Mouse (Mus musculus) cerebral cortex, adult 2 months (tissue): Measurements from ENCODE around the gene Apbb2.

ENCODE experiments used
- WGBS: fragments of 180-500 bp; shearing (Covaris S2); methylation state at CpG from one replicate; pipeline ENCODE4 v1.1.7; 2018; 5-methylcytosine and 5-hydroxymethylcytosine counted together

The Apbb2 gene

DNA sequence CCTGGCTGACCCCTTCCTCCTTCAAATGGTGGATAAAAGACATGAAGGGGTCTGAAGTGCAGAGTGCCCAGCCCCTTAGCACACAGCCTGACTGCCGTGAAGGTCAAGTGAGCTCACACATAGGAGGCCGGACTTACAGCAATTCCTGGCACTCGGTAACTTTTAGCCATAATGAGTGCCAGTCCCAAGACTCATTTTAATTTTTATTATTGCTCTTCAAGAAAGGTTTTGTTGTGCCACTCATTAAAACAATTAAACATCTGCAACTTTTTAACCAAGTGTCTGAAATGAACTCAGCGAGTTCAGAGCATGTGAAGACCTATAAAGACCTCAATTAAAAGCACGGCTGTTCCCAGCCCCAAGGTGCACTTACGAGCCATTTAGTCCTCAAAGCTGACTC is 239.6 kb downstream of the Apbb2 start:
- WGBS, result 92% methylated on average over 6 of the region's 6 CpGs

DNA sequence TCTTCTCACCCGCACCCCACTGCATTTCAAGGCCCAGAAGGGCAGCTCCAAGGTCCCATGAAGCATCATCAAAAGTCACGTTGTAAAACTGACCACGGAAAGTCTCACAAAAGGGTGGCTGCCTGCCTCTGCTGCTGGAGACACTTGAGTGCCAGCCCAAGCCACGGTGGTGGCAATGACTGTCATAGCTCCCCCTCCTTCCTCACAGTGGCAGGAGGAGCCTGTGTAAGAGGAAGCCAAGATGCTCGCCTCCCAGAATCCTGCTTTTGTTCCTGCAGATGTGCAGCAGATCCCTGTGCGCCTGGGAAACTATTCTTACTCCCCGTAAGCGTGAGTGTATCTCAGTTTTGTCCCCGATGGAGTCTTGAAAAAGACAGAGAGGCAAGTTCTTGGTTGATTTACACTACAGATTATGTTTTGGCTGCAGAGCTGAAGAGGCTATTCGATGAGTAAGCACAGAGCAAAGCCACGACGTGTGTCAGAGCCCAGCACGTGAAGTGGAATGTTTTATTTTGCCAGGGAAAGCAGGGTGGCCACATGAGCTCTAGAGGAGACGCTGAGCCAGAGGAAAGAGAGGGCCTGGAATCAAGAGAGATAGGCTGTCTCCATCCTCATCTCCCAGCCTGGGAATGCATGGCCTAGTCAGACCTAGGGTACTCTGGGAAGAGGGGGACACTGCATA is 241.9 kb downstream of the Apbb2 start:
- WGBS, result 44% methylated on average over 14 of the region's 14 CpGs

DNA sequence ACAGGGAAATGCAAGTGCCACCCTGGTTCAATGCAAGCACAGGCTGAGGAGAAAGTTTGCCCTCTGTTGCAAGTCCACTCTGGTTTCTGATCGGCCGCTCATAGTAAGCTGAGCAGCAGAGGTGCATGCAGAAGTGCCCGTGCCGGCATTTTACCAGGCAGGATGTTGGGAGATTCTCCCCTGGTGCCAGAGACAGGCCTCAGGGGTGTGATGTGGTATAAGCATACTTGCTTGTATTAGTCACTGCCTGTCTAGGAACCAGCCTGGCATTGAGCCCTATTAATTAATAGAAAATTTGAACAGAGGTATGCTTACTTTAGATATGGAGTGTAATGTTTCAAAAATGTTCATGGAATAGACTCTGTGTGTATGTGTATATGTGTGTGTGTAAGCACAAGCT is 244.2 kb downstream of the Apbb2 start:
- 93% methylated on average over 4 of the region's 4 CpGs for WGBS

DNA sequence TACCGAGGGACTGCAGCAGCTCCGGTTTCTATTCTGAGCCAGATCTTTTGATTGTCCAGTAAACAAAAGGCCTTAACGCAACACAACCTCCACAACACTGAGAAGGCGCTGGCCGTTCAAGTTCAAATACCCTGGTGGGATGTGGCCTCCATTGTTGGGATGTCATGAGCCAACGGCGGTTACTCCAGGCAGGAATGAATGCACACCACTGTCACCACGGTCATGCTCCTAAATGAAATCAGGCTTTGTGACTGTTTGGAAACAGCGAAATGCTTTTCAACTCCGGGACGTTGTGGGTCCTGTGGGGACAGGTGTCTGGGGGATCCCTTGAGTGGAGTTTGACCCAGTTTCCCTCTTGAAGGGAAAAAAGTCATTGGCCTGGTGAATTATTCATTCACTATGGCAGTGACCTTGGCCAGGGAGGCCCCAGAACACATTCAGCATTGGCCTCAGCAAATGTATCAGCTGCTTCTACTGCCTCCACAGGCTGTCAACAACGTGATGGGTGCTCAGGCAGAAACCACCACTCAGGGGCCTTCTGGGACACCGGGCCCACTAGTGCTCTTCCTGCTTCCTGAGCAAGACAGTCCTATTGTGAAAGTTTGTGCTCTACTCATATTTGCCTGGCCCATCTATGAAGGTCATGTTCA is 244.9 kb downstream of the Apbb2 start:
- 73% methylated on average over 13 of the region's 13 CpGs for WGBS

DNA sequence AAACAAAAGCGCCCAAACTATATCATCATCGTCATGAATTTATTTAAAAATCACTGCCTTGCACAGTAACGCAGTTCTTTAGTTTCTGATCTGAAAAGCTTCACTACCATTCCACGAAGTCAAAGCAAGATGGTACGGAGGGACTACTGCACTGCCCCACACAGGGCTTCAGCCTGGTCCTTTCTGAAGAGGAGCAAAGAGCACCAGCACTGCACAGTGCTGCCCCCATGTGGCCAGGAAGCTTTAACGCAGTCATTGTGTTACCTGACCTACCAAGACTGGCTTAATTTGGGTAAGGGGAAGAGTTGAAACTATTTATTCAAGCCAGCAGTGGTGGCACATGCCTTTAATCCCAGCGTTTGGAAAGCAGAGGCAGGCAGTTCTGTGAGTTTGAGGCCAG is 249.6 kb downstream of the Apbb2 start:
- 44% methylated on average over 7 of the region's 7 CpGs for WGBS

DNA sequence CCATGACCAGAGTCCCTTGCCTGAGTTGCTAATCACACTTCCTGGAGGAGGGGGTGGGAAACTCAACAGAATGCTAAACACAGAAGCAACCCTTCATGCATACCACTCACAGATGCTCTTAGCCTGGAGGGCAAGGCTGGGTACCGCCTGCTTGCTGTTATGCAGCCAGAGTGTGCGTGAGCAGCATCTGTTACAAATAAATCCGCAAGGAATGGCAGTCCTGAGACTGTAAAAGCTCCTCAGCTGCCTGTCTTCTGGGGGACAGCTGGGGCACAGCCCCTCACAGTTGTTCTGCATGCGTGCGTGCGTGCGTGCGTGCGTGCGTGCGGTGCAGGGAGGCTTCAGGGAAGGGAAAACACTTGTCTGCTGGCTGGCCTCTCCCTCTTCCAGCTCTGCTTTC is 250.9 kb downstream of the Apbb2 start:
- WGBS, result 84% methylated on average over 11 of the region's 11 CpGs

DNA sequence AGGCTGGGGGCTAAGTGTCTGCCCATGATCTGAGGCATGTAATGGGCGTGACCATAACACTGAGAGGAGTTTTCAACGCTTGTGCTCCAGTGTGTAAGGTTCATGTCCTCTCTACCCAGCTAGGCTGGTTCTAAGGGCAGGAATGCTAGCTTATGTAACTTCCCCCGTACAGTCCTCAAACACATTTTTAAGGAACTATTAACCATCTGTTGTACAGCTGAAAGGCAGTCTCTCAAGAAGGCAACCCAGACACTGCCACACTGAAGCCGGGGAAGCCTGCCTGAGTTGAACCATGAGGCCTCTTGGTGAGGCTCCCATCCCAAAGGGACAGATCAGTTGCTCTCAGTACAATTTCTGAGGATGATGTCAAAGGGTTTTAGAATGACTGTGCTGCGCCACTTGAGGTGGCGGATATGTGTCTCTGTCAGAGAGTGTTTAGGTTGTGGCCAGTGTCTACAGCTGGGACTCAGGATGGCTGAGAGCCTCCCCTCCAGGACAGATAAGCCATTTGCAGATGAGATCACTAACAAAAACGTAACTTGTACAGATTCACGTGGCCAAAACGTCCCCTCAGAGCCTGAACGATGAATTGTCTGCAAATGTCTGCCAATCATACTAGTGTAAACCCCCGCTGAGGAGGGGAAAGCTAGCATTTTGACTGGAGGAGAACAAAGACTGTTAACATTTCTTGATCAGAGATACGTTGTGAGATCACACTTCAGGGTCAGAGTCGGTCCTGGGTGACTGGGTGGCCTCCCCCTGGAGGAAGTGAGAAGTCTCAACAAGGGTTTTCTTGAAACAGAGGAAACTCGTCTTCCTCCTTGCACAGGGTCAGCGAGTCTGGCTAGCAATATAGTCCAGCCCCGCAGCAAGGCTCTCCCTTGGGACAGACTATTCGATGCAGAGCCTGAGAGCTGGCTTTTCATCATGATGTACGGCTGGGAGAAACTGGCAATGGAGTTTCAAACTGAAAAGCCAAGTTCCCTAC is 255.0 kb downstream of the Apbb2 start:
- WGBS, result 70% methylated on average over 18 of the region's 18 CpGs

DNA sequence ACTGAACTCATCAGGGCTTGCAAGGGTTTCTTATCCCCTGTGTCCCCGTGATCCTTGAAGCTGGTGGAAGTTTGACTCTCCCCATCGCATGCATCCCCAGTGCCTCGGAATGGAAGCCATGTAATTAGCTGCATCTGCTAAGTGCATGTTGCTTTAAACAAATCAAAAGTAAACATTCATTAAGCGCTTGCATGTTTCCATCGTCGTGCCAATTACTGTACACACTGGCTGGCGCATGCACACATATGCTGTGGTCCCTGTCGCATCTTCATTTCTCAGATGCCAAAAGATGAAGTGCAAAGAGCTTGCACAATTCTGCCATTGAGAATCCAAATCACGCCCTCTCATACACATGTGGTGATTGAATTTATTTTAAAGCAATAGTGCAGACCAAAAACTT is 257.8 kb downstream of the Apbb2 start:
- WGBS, result 70% methylated on average over 9 of the region's 9 CpGs

DNA sequence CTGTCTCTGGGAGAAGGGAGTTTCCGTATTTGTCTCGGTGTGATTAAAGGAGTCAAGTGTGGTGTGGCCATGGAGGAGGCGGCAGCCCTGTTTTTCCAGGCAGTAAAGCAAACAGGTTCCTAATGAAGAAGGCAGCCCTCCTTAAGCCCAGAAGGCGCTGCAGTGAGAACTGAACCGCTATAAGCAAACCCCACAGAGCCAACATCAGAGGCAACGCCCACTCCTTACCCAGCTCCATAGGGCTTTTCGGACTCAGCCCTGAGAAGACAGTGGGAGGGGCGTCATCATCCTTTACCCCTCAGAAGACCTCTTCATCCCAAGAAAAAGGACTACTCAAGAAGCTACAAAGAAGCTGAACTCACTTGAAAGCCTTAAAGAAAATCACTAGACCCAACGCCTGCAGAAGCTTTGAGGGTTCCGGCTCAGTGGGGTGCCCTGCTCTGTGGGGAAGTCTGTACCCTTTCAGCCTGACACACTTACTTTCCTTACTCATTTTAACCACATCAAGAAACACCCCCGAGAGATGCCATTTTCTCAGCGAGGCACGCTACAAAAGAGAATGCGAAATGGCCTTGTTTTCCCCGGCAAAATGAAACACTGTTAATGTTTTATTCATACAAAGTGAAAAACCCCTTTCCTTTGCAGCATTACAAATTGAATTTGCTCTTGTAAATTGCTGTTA is 258.7 kb downstream of the Apbb2 start:
- 65% methylated on average over 15 of the region's 15 CpGs for WGBS

DNA sequence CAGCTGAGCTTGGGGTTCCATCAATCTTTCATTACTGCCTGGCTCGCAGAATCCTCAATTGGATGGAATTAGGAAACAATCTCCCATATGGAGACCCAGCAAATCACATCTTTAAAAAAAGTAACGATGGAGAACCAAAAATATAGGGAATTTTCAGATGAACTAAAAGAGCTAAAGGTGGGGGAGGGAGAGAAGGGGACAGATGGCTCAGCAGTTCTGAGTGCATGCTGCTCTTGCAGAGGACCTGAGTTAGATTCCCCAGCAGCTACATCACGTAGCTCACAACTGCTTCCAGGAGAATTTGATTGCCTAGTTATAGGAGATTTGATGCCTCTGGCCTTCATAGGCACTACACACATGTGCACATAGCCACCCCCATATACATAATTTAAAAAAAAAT is 263.4 kb downstream of the Apbb2 start:
- WGBS, result 56% methylated on average over 3 of the region's 3 CpGs

DNA sequence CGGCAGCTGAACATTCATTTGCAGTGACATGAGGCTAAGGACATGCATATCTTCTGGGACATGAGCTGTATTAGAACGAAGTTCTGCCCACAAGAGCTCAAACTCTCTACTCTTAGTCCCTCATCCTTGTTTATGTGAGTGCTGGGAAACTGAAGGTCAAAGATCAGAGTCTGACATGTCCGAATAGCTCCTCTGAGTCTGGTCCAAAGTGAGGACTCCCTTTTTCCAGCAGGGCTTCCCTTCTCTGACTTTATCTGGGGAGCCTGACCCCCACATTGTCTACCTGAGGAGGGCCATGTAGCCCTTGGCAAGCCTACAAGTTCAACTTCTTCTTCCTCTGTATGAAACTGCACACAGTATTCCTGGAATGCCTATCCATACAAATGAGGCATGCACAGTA is 264.7 kb downstream of the Apbb2 start:
- 83% methylated on average over 3 of the region's 3 CpGs for WGBS

DNA sequence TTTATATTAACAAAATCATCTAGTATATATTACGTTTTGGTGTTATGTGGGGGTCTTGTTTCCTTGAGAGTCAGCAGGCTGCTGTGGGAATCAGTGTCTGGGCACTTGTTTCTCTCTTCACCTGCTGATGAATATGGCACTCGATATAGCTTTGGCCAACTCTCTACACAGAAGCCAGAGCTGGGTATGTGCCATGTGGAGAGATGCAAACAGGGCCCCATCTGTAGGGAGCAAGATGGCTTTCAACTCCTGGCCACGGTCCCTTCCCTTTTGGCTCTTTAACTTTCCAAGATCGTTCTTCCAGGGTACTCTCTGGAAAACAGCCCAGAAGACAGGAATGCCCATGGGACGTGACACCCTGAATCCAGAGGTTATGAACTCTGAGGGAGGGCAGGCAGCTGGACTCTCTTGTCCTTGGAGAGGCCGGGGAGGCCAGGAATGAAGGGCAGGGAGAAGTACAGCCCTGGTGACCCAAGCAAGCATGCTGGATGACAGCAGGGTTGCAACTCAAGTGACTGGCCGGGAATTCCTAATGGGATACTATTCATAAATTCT is 266.7 kb downstream of the Apbb2 start:
- 72% methylated on average over 7 of the region's 7 CpGs for WGBS

DNA sequence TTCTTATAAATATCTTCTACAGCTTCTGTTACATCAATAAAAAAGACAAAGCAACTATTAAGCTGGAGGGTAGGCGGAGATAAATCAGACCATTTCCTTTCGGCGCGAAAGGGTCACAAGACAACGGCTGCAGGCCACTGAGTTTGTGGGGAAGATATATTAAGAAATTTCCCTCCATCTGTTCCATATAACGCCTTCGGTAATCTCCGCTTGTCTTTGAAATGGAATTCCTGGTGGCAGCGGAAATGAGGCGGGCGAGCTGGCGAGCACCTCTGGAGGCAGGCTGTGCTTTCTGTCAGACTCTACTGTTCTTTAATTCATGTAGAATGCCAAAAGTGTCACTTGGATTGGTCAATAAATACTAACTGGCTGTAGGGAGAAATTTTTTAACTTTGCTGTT is 267.5 kb downstream of the Apbb2 start:
- 68% methylated on average over 12 of the region's 12 CpGs for WGBS

DNA sequence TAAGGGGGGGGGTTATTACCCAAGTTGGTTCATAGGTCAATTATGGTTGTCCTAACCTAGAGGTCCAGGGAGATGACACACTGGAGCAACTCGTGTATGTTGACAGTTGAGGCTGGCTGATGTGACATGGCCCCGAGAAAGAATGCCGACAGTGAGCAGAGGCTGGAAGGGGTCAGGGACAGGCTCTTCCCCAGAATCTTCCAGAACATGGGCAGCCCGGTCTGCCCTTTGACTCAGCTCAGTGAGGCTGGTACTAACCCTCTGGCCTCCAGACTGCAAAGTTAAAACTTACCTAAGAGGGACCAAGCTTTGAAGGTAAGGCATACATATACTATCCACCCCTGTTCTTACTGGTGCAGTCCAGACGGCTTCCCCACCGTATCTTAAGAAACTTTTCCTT is 268.0 kb downstream of the Apbb2 start:
- 89% methylated on average over 6 of the region's 6 CpGs for WGBS

DNA sequence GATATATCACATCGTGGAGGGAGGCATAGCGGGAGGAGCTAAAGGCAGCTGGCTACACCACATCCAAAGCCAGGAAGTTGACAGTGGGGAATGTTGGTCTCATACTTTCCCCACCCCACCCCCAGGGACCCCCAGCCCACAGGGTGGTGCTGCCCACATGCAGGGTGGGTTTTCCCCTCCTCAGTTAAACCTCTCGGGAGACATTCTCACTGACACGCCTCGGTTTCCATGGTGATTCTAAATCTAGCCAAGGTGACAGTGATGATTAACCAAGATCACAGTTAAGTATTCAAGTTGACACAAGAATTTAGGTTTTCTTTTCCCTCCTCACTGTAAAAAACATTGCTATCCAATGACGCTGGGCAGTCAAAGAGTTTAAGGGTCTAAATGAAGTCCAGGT is 270.2 kb downstream of the Apbb2 start:
- 67% methylated on average over 6 of the region's 6 CpGs for WGBS

DNA sequence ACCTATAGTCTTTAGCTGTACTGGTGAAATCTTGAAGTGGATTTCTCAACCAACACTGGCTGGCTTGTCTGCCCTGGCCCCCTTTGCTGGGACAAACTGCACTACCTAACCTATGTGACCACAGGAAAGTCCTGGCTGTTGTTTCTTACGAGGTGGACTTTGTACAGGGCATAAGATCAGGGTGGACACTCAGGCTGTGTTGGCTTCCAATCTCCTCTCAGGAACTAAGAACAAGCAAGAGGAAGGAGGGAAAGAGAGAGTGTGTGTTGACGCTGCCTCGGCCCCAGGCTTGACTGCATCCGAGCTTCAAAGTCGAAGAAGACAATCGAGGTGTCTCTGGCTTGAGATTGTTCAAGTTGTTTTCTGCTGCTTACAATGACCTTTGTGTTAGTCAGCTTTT is 271.8 kb downstream of the Apbb2 start:
- 94% methylated on average over 6 of the region's 6 CpGs for WGBS

DNA sequence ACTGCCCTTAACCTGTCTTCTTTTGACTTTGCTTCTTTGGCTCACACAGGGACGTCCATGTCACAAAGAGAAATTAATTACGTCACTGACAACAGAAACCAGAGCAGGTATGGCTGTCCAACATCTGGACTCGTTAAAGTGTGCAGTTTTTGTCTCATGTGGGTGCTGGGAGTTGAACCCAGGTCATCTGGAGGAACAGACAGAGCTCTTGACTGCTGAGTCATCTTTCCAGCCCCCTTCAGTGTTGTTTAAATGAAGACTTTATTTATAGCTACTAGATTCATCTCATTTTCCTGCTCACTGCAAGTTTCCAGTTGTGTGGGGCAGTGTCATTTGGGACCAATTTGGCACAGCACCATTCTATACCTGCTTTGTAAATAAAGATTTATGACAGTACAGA is 273.4 kb downstream of the Apbb2 start:
- WGBS, result 64% methylated on average over 3 of the region's 3 CpGs

DNA sequence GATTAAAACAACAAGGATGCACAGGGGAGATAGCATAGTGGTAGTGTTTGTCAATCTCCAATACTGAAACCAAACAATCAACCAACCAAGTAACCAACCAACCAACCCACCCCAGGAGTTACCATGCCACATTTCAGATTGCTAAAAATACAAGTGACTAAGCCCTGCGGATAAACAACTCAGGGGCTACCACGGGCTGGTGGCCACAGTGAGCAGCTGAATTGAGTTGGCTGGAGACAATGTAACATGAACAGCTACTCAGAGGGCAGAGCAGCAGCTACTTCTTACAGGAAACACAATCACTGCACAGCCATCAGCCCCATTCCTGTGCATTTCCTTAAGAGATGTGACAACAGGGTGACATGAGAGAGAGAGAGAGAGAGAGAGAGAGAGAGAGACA is 274.4 kb downstream of the Apbb2 start:
- 70% methylated on average over 2 of the region's 2 CpGs for WGBS

DNA sequence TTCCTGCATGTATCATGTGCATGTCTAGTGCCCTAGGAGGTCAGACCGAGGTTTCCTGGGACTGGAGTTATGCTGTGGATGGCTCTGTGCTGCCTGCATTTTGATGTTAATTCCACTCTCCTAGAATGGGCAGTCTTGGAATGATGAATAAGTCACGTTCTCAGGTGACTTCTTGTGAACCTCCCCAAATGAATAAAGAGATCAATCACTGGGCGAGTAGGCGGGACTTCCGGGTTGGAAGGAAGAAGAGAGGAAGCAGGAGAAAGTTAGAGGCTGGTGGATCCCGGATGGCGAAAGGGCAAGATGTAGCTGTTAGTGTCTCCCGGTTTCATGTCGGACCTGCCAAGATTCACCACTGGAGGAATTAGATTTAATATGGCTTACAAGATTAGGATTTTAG is 276.3 kb downstream of the Apbb2 start:
- WGBS, result 85% methylated on average over 9 of the region's 9 CpGs

DNA sequence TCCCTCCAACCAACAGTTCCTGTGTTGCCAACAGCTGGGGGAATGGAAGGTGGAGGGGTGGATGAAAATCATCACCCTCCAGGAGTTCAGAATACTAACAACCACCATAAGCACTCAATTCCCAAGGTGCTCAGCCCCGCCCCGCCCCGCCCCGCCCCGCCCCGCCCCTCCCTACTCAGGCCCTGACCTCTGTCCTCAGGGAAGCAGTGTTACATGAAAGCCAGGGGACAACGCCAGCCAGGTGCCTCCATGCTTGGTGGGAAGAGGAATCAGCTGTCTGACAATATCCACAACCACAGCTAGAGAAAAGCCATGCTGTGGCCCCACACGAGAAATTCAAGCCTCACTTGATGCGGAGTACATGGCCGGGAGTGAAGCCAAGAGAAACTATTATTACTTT is 276.7 kb downstream of the Apbb2 start:
- 66% methylated on average over 10 of the region's 10 CpGs for WGBS

DNA sequence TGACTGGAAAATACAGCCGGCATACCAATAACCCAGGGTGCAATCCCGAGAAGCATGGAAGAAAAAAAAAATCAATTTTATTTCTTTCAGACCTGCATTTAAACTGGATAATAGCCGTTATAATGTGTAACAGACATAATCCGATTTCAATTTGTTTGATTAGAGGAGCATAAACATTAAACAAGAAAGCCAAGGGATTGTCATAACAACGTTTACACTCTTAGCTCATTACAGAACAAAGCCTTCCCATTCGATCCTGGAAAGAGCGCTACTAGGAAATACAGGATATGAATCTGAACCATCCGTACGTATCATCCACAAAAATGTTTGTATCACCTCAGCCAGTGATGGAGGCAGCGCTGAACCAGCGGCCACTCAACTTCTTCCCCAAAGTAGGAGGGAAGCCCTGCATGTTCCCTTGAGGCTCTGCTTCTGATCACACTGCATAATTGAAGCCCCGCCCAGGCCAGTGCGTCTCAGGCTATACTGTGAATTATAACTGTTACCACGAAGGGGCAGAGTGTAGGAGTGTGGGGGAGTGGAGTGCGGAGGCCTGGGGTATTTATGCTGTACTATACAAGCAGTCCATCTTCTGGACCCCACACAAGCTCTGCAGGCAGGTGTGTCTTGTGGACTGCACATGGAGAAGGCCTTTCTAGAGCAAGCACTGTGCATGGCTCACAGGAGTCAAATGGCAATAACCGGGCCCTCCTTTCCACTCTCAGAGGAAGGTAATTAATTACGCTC is 278.1 kb downstream of the Apbb2 start:
- 70% methylated on average over 17 of the region's 17 CpGs for WGBS
